Comparison of ENCODE assay signal across 8 mouse cellular contexts in the genomic region with DNA sequence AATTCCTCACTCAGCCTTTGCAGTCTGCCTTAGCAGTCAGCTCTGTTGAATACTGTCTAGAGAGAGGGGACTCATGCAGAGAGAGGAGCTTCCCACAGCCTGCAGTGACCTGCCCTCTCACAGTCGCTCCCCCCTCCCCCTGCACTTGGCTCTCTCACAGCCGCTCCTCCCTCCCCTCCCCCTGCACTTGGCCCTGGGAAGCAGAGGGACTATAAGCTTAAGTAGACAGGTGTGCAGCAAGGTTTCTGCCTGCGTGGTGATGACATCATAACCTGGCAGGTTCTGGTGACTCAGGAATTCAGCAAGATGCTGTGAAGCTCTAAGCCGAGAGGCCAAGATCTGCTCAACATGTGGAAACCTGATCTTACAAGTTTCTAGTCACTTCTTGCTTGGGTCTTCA.
A peak's percentile ranks its signal among the peaks of the same experiment; 100 is the strongest.
DNase-seq lines count a peak whose midpoint lies in the region; ATAC-seq lines count a peak whose summit lies in the region.

No protein-coding gene starts in this region.

- 8% methylated on average over 4 of the region's 4 CpGs for WGBS in heart, embryonic 16.5 days
- 3% methylated on average over 4 of the region's 4 CpGs for WGBS in kidney, embryonic 14.5 days

- H3K27ac ChIP-seq in heart, embryonic 16.5 days (ENCODE audit: low read length), result no peak overlapping the region
- H3K27ac ChIP-seq in kidney, embryonic 14.5 days (ENCODE audit: low read depth, low read length), result no peak overlapping the region

- H3K9me3 ChIP-seq in heart, embryonic 16.5 days (replicated peaks; ENCODE audit: control insufficient read depth, low read length), result no peaks in the 10 kb centered on the region
- no peaks in the 10 kb centered on the region for H3K9me3 ChIP-seq in kidney, embryonic 14.5 days (ENCODE audit: control insufficient read depth, low read length)

- no peak for DNase-seq in heart, adult 18-20 months
- peak; percentile 56 for DNase-seq in embryo, embryonic 11 days
- DNase-seq in lung, postnatal 25 days (ENCODE audit: low spot score), result peak; percentile 23
- DNase-seq in spleen, adult 12 weeks (ENCODE audit: low spot score), result no peak
- no peak for DNase-seq in ovary, postnatal 36 days (ENCODE audit: low spot score)
- DNase-seq in adrenal gland, adult 18-20 months (ENCODE audit: low spot score in 2 of 2), result no peak

- no peaks in the 10 kb centered on the region for H3K4me1 ChIP-seq in heart, embryonic 16.5 days (ENCODE audit: control insufficient read depth, insufficient read depth, low read length)
- H3K4me1 ChIP-seq in kidney, embryonic 14.5 days (ENCODE audit: control insufficient read depth, insufficient read depth, low read length), result peaks cover 7% of the 10 kb centered on the region; the same call in 1 of the 2 replicates

- no peaks in the 10 kb centered on the region for H3K36me3 ChIP-seq in heart, embryonic 16.5 days (ENCODE audit: control insufficient read depth, insufficient read depth)
- no peaks in the 10 kb centered on the region for H3K36me3 ChIP-seq in kidney, embryonic 14.5 days (ENCODE audit: control insufficient read depth, insufficient read depth, low read length)

- H3K9ac ChIP-seq in heart, embryonic 16.5 days (ENCODE audit: low read length), result no peak overlapping the region
- no peak overlapping the region for H3K9ac ChIP-seq in kidney, embryonic 14.5 days (ENCODE audit: low read depth, low read length)

- no peaks in the 10 kb centered on the region for H3K27me3 ChIP-seq in heart, embryonic 16.5 days (ENCODE audit: control insufficient read depth, insufficient read depth, low read length)
- no peaks in the 10 kb centered on the region for H3K27me3 ChIP-seq in kidney, embryonic 14.5 days (ENCODE audit: control insufficient read depth, insufficient read depth, low read length)

- H3K4me2 ChIP-seq in heart, embryonic 16.5 days (ENCODE audit: low read depth, low read length), result no peak overlapping the region
- H3K4me2 ChIP-seq in kidney, embryonic 14.5 days (replicated peaks; ENCODE audit: low read depth, low read length), result no peak overlapping the region

- ATAC-seq in heart, embryonic 16.5 days (replicated peaks; ENCODE audit: extremely low read depth, insufficient read depth, low FRiP score), result peak; percentile 60; the same call in 1 of the 2 replicates
- peak; percentile 73; the same call in 1 of the 2 replicates for ATAC-seq in kidney, embryonic 14.5 days (ENCODE audit: low FRiP score, low TSS enrichment)

- H3K4me3 ChIP-seq in heart, embryonic 16.5 days (ENCODE audit: low read length), result no peak overlapping the region
- no peak overlapping the region for H3K4me3 ChIP-seq in kidney, embryonic 14.5 days (ENCODE audit: low read length)

Comparison
In these comparisons a context has a peak if more than half of its experiments do, and no peak if none do; other contexts are left out.
1. DNase-seq: peak in embryo, embryonic 11 days (single experiment) and lung, postnatal 25 days (single experiment); none in heart, adult 18-20 months (0 of 2), spleen, adult 12 weeks (single experiment), ovary, postnatal 36 days (single experiment) and adrenal gland, adult 18-20 months (0 of 2).